Mouse (Mus musculus) liver, embryonic 12.5 days (tissue): Measurements from ENCODE around the gene Stim1. TPM values are rescaled to one million over a fixed set of nuclear protein-coding genes. Genes with fewer than 3 reads are reported as not detected.

Experiments
- ATAC-seq: fragments of 200-750 bp; cut with Nextera tagmentation; 2 replicates; pipeline ENCODE4 v1.8.0; 2017; ENCODE audit warnings: moderate number of reproducible peaks, mild to moderate bottlenecking, moderate library complexity
- H3K27ac ChIP-seq: fragments of 300-500 bp; sonication (generic); 2 replicates; pipeline ENCODE4 v1.5.1; 2016; ENCODE audit warnings: mild to moderate bottlenecking
- H3K27me3 ChIP-seq: fragments of 300-500 bp; sonication (generic); replicated peaks from 2 replicates; pipeline ENCODE4 v1.6.1; 2016; ENCODE audit warnings: mild to moderate bottlenecking, moderate library complexity
- H3K36me3 ChIP-seq: fragments of 300-500 bp; sonication (generic); 2 replicates; pipeline ENCODE4 v1.6.1; 2016; ENCODE audit warnings: mild to moderate bottlenecking, moderate library complexity
- H3K4me1 ChIP-seq: fragments of 300-500 bp; sonication (generic); 2 replicates; pipeline ENCODE4 v1.6.1; 2016
- H3K4me2 ChIP-seq: fragments of 300-500 bp; sonication (generic); 2 replicates; pipeline ENCODE4 v1.6.1; 2016; ENCODE audit warnings: mild to moderate bottlenecking, moderate library complexity
- H3K4me3 ChIP-seq: fragments of 300-500 bp; sonication (generic); 2 replicates; pipeline ENCODE4 v1.5.1; 2016; ENCODE audit warnings: mild to moderate bottlenecking, moderate library complexity
- H3K9ac ChIP-seq: fragments of 300-500 bp; sonication (generic); 2 replicates; pipeline ENCODE4 v1.6.1; 2016; ENCODE audit warnings: mild to moderate bottlenecking, moderate library complexity
- H3K9me3 ChIP-seq: fragments of 300-500 bp; sonication (generic); replicated peaks from 2 replicates; pipeline ENCODE4 v1.6.1; 2016; ENCODE audit warnings: mild to moderate bottlenecking, moderate library complexity
- WGBS: fragments of 180-500 bp; shearing (Covaris S2); methylation state at CpG from one replicate; pipeline ENCODE4 v1.1.7; 2016; ENCODE audit not compliant: insufficient replicate concordance; 5-methylcytosine and 5-hydroxymethylcytosine counted together
- polyA plus RNA-seq: library from polyadenylated mRNA; unstranded; fragments of >200 nt; fragmentation: Nextera tagmentation; extraction: Ambion mirVana; gene quantifications from 2 replicates; pipeline ENCODE4 v1.2.1, GENCODE M21; 2016

Stim1 gene
- polyA plus RNA-seq, 1 experiment from 2014 or later, result 19.5 TPM

DNA sequence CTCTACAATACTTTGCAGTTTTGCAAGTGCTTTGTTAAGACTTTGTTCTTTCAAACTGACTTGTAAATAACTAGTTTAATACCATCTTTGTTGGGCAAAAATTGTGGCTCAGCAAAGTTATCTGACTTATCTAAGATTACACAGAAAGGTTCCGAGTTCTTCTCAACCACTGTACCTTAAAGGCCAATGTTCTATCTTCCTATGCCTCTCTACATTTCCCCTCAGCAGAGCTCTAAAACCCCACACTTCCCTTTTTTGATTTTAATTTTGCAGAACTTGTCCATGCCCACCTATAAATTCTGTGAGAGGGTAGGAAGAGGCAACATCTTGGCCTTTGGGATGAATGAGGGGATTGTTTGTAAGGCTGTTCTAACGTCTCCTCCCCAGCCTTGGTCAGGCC, 166.7 kb downstream of the Stim1 start:
- Histone ChIP-seq H3K9ac (no peak overlapping the region), H3K27ac (no peak overlapping the region), H3K4me1 (peaks cover 7% of the 10 kb centered on the region; the same call in 1 of the 2 replicates), H3K9me3 (no peaks in the 10 kb centered on the region), H3K36me3 (peaks cover 21% of the 10 kb centered on the region), H3K27me3 (peaks cover 15% of the 10 kb centered on the region; the same call in 1 of the 2 replicates), H3K4me3 (no peak overlapping the region), H3K4me2 (no peak overlapping the region)
- no peak for ATAC-seq
- 55% methylated on average over 2 of the region's 2 CpGs for WGBS

DNA sequence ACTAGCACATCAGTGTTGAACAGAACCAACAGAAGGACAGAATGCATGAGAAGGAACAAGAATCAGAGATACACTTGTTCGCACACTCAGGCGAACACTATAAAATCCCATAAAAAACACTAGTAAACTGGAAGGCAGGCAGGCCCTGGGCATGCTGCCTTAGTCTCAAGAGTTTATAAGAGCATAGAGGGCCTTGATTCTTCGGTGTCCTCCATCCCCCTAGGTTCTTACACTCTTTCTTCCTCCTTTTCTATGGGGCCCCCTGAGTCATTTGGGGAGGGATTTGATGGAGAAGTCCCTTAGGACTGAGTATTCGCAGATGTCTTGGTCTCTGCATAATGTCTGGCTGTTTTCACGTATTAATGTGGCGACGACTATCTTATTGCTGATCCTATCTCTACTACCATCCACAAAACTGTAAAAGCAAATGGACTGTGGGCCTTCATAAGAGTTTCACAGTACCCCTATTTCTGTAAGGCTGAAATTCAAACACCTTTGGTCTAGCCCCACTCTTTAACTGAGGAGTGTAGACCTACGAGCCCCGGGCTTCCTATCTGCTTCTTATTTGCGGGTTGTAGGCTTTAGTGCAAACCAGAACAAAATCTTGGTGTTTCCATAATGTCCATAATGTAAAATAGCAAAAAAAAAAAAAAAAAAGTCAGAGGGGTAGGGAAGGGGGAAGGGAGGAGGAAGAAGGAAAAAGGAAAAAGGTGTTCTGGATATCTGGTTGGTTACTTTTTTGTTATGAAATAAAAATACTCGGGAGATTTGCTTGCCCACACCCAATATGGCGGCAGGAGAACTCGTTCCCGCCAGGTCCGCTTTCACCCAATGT, 173.4 kb downstream of the Stim1 start:
- H3K36me3 ChIP-seq, result peaks cover 32% of the 10 kb centered on the region
- H3K4me2 ChIP-seq, result peak overlapping the region; percentile 82
- H3K4me1 ChIP-seq, result peaks cover 33% of the 10 kb centered on the region
- H3K4me3 ChIP-seq, result peak overlapping the region; percentile 91
- 47% methylated on average over 15 of the region's 15 CpGs for WGBS
- peak overlapping the region; percentile 97 for H3K27ac ChIP-seq
- peak overlapping the region; percentile 97; the same call in 1 of the 2 replicates for H3K9ac ChIP-seq
- no peaks in the 10 kb centered on the region for H3K9me3 ChIP-seq
- no peak for ATAC-seq
- H3K27me3 ChIP-seq, result peaks cover 12% of the 10 kb centered on the region; the same call in 1 of the 2 replicates

- WGBS, result under 1% methylated on average over 55 of the region's 56 CpGs
- peak within 1 kb of the TSS; percentile 97 for H3K27ac ChIP-seq
These were observed 174.2 kb downstream of the Stim1 start, which contains the start of gene Rrm1 for GRCm38 (mm10) chr7:102441657-102442391. TSS of gene Rrm1 (plus strand) at chr7:102441695.

DNA sequence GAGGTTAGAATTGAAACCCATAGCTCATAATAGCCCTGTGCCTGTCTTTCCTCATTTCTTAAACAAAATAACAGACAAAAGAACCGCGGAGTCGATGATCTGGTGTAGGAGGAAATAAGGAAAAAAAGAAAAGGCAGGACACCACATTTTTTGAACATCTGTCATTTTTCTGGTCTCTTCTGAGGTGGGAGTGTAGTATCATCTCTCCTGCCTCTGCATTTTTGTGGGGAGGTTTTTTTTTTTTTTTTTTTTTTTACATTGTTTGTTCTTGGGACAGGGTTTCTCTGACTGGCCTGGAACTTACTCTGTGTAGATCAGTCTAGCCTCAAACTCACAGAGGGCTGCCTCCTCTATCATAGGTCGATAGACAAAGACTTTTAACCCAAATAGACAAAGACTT, 174.8 kb downstream of the Stim1 start:
- Histone ChIP-seq H3K27me3 (peaks cover 9% of the 10 kb centered on the region; the same call in 1 of the 2 replicates), H3K4me2 (peak overlapping the region; percentile 82), H3K4me1 (peaks cover 35% of the 10 kb centered on the region), H3K27ac (peak overlapping the region; percentile 97), H3K4me3 (peak overlapping the region; percentile 91), H3K9me3 (no peaks in the 10 kb centered on the region), H3K9ac (peak overlapping the region; percentile 97), H3K36me3 (peaks cover 41% of the 10 kb centered on the region)
- WGBS, result 0% methylated on average over 4 of the region's 4 CpGs
- no peak for ATAC-seq

More at GRCm38 (mm10) chr7:102441657-102442391, 174.2 kb downstream of the Stim1 start, which contains the start of gene Rrm1:
- Histone ChIP-seq H3K9ac (peak within 1 kb of the TSS; percentile 97), H3K9me3 (no peaks in the 10 kb centered on the region), H3K4me2 (peak within 1 kb of the TSS; percentile 82), H3K27me3 (peaks cover 9% of the 10 kb centered on the region; the same call in 1 of the 2 replicates), H3K4me3 (peak within 1 kb of the TSS; percentile 91), H3K36me3 (peaks cover 35% of the 10 kb centered on the region), H3K4me1 (peaks cover 35% of the 10 kb centered on the region)
- peak; percentile 90 for ATAC-seq

DNA sequence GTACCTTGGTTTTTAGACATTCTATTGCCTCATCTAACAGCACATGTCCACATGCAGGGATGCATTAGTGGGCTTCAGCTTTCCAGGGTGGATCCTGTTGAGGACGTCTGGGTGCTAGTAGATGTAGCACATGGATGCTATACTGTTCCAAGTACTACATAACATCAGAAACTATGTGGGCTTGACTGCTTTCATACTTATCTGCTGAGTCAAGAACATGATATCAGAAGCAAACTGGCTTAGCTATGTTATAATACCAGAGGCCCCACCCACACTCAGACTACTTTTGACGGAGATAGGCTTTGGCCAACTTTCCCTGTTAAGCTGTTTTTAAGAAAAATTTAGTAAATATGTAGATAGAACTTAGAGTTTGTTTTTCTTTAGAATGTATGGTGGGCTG, 176.7 kb downstream of the Stim1 start:
- H3K9me3 ChIP-seq, result no peaks in the 10 kb centered on the region
- peaks cover 32% of the 10 kb centered on the region for H3K4me1 ChIP-seq
- WGBS, result 21% methylated on average over 2 of the region's 2 CpGs
- H3K4me2 ChIP-seq, result peak overlapping the region; percentile 82
- H3K36me3 ChIP-seq, result peaks cover 60% of the 10 kb centered on the region
- H3K9ac ChIP-seq, result peak overlapping the region; percentile 97
- H3K27me3 ChIP-seq, result no peaks in the 10 kb centered on the region
- peak overlapping the region; percentile 91 for H3K4me3 ChIP-seq
- peak; percentile 79 for ATAC-seq
- peak overlapping the region; percentile 97 for H3K27ac ChIP-seq

GRCm38 (mm10) chr7:102446438-102446837, 178.8 kb downstream of the Stim1 start:
- Histone ChIP-seq H3K4me3 (no peak overlapping the region), H3K9ac (no peak overlapping the region), H3K36me3 (peaks cover 81% of the 10 kb centered on the region), H3K9me3 (no peaks in the 10 kb centered on the region), H3K4me2 (no peak overlapping the region), H3K4me1 (peaks cover 27% of the 10 kb centered on the region), H3K27ac (no peak overlapping the region), H3K27me3 (no peaks in the 10 kb centered on the region)
- WGBS, result 93% methylated on average over 9 of the region's 9 CpGs
- ATAC-seq, result no peak

- Histone ChIP-seq H3K27me3 (no peaks in the 10 kb centered on the region), H3K9me3 (no peaks in the 10 kb centered on the region), H3K9ac (no peak overlapping the region), H3K4me3 (no peak overlapping the region), H3K4me1 (no peaks in the 10 kb centered on the region), H3K27ac (no peak overlapping the region), H3K4me2 (no peak overlapping the region), H3K36me3 (peaks cover 100% of the 10 kb centered on the region)
- 89% methylated on average over 5 of the region's 5 CpGs for WGBS
- no peak for ATAC-seq
These were observed 191.2 kb downstream of the Stim1 start for GRCm38 (mm10) chr7:102458618-102459380.

- Histone ChIP-seq H3K4me1 (no peaks in the 10 kb centered on the region), H3K4me2 (no peak overlapping the region), H3K9ac (no peak overlapping the region), H3K27ac (no peak overlapping the region), H3K36me3 (peaks cover 88% of the 10 kb centered on the region), H3K27me3 (no peaks in the 10 kb centered on the region), H3K9me3 (no peaks in the 10 kb centered on the region), H3K4me3 (no peak overlapping the region)
- 86% methylated on average over 8 of the region's 8 CpGs for WGBS
- no peak for ATAC-seq
These were observed 200.0 kb downstream of the Stim1 start for GRCm38 (mm10) chr7:102467566-102467965.

- WGBS, result 68% methylated on average over 5 of the region's 5 CpGs
These were observed 205.1 kb downstream of the Stim1 start for GRCm38 (mm10) chr7:102472675-102473074.

DNA sequence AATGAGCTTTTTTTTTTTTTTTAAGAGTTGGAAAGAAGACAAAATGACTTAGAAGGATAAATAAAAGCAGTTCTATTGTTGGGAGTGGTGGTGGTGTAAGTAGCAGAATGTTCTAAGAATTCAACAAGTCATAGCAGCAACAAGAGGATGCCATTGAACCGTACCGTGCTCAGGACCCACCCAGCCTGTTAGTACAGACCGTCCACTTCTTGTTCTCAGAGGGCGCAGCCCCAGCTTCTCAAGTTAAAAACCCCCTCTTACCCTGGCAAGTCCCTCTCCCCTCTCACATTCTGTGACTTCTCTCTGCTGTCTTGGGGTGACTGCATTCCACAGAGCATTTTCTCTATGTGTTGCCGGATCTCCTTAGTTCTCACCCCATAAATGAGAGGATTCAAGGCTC, 209.0 kb downstream of the Stim1 start:
- no peaks in the 10 kb centered on the region for H3K27me3 ChIP-seq
- no peak overlapping the region for H3K27ac ChIP-seq
- 85% methylated on average over 5 of the region's 5 CpGs for WGBS
- no peak overlapping the region for H3K4me3 ChIP-seq
- no peak overlapping the region for H3K4me2 ChIP-seq
- H3K4me1 ChIP-seq, result peaks cover 5% of the 10 kb centered on the region
- ATAC-seq, result no peak
- H3K9ac ChIP-seq, result no peak overlapping the region
- no peaks in the 10 kb centered on the region for H3K9me3 ChIP-seq
- H3K36me3 ChIP-seq, result peaks cover 11% of the 10 kb centered on the region; the same call in 1 of the 2 replicates

More at GRCm38 (mm10) chr7:102472675-102473074, 205.1 kb downstream of the Stim1 start:
- Histone ChIP-seq H3K4me3 (no peak overlapping the region), H3K27me3 (no peaks in the 10 kb centered on the region), H3K4me2 (no peak overlapping the region), H3K27ac (no peak overlapping the region), H3K4me1 (no peaks in the 10 kb centered on the region), H3K9ac (no peak overlapping the region), H3K36me3 (peaks cover 47% of the 10 kb centered on the region), H3K9me3 (no peaks in the 10 kb centered on the region)
- no peak for ATAC-seq

DNA sequence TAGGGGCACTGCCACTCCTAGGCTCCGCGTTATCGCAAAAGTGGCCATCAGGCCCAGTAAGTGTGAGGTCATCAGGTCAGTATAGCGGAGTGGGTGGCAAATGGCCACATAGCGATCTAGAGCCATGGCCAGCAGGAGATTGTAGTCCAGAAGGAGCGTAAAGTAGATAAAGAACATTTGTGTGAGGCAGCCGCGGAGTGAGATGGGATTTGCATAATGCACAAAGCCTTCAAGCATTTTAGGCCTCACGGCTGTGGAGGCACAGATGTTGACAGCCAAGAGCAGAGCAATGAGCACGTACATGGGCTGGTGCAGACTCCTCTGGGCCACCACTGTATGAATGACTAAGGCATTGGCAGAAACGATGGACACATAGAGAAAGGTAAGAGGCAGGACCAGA, 209.8 kb downstream of the Stim1 start:
- Histone ChIP-seq H3K9me3 (no peaks in the 10 kb centered on the region), H3K4me1 (peaks cover 5% of the 10 kb centered on the region), H3K36me3 (peaks cover 11% of the 10 kb centered on the region; the same call in 1 of the 2 replicates), H3K4me3 (no peak overlapping the region), H3K27me3 (no peaks in the 10 kb centered on the region), H3K27ac (no peak overlapping the region), H3K4me2 (no peak overlapping the region), H3K9ac (no peak overlapping the region)
- no peak for ATAC-seq
- WGBS, result 79% methylated on average over 11 of the region's 11 CpGs
